Mouse (Mus musculus) megakaryocyte, embryonic 14.5 days (primary cell): ENCODE measurements around the gene Swi5. TPM values are rescaled to one million over a fixed set of nuclear protein-coding genes. Genes with fewer than 3 reads are reported as not detected.

Experiments
- H3K27me3 ChIP-seq: replicated peaks from 2 replicates; pipeline ENCODE3; 2012; ENCODE audit warnings: inconsistent platforms
- H3K36me3 ChIP-seq: replicated peaks from 2 replicates; pipeline ENCODE3; 2012; ENCODE audit warnings: low read length, inconsistent platforms, mixed read lengths
- H3K4me1 ChIP-seq: 2 replicates; pipeline ENCODE4 v1.6.1; 2012; ENCODE audit warnings: inconsistent platforms
- H3K4me3 ChIP-seq: replicated peaks from 2 replicates; pipeline ENCODE3; 2012; ENCODE audit warnings: moderate library complexity, mild to moderate bottlenecking, inconsistent platforms
- H3K9me3 ChIP-seq: 2 replicates; pipeline ENCODE4 v1.6.1; 2012; ENCODE audit warnings: inconsistent platforms
- FLI1 ChIP-seq: IDR thresholded peaks from 2 replicates; pipeline ENCODE4 v1.6.1; 2012; ENCODE audit warnings: low read length, inconsistent platforms, mixed read lengths
- GATA1 ChIP-seq: IDR thresholded peaks from 3 replicates; pipeline ENCODE4 v1.6.1; 2012; ENCODE audit warnings: mixed read lengths, low read length, inconsistent platforms, borderline replicate concordance
- polyA plus RNA-seq: library from polyadenylated mRNA; stranded (reverse); fragments of >175 nt; gene quantifications from 2 replicates; pipeline ENCODE4 v1.2.3, GENCODE M21; 2012; ENCODE audit warnings: low replicate concordance; ENCODE audit not compliant: insufficient read depth

Swi5 gene
- polyA plus RNA-seq, 1 experiment: 652 TPM

GRCm38 (mm10) chr2:32311443-32312317, 23.8 kb upstream of the Swi5 start:
- TF ChIP-seq FLI1 (no peak), GATA1 (no peak)
- Histone ChIP-seq H3K27me3 (peaks cover 31% of the 10 kb centered on the region), H3K36me3 (peaks cover 41% of the 10 kb centered on the region)

GRCm38 (mm10) chr2:32310096-32310845, 22.4 kb upstream of the Swi5 start:
- Histone ChIP-seq H3K9me3 (no peaks in the 10 kb centered on the region), H3K4me1 (peaks cover 59% of the 10 kb centered on the region), H3K27me3 (peaks cover 20% of the 10 kb centered on the region), H3K36me3 (peaks cover 55% of the 10 kb centered on the region), H3K4me3 (peak overlapping the region; percentile 86)
- TF ChIP-seq FLI1 (no peak), GATA1 (no peak)

More at GRCm38 (mm10) chr2:32311443-32312317, 23.8 kb upstream of the Swi5 start:
- H3K9me3 ChIP-seq: no peaks in the 10 kb centered on the region
- peak overlapping the region; percentile 94 for H3K4me3 ChIP-seq
- H3K4me1 ChIP-seq: peaks cover 64% of the 10 kb centered on the region

GRCm38 (mm10) chr2:32308870-32309568, 21.1 kb upstream of the Swi5 start:
- Histone ChIP-seq H3K9me3 (no peaks in the 10 kb centered on the region), H3K27me3 (peaks cover 14% of the 10 kb centered on the region), H3K4me3 (no peak overlapping the region), H3K4me1 (peaks cover 54% of the 10 kb centered on the region), H3K36me3 (peaks cover 67% of the 10 kb centered on the region)
- no peak for TF ChIP-seq FLI1
- TF ChIP-seq GATA1: no peak

- Histone ChIP-seq H3K9me3 (no peaks in the 10 kb centered on the region), H3K4me3 (no peak overlapping the region), H3K27me3 (peaks cover 10% of the 10 kb centered on the region), H3K36me3 (peaks cover 76% of the 10 kb centered on the region), H3K4me1 (peaks cover 56% of the 10 kb centered on the region)
- TF ChIP-seq FLI1: no peak
- no peak for TF ChIP-seq GATA1
These were observed 20.3 kb upstream of the Swi5 start for GRCm38 (mm10) chr2:32307941-32308760.

GRCm38 (mm10) chr2:32307247-32307798, 19.4 kb upstream of the Swi5 start:
- Histone ChIP-seq H3K4me3 (no peak overlapping the region), H3K27me3 (peaks cover 2% of the 10 kb centered on the region), H3K4me1 (peaks cover 48% of the 10 kb centered on the region), H3K36me3 (peaks cover 84% of the 10 kb centered on the region), H3K9me3 (no peaks in the 10 kb centered on the region)
- TF ChIP-seq GATA1 (no peak), FLI1 (no peak)

- no peaks in the 10 kb centered on the region for H3K27me3 ChIP-seq
- H3K4me1 ChIP-seq: peaks cover 37% of the 10 kb centered on the region
- H3K4me3 ChIP-seq: no peak overlapping the region
- H3K36me3 ChIP-seq: peaks cover 96% of the 10 kb centered on the region
- no peaks in the 10 kb centered on the region for H3K9me3 ChIP-seq
- TF ChIP-seq FLI1 (no peak), GATA1 (no peak)
These were observed 18.3 kb upstream of the Swi5 start for GRCm38 (mm10) chr2:32306176-32306575.

- no peaks in the 10 kb centered on the region for H3K27me3 ChIP-seq
- peaks cover 100% of the 10 kb centered on the region for H3K36me3 ChIP-seq
These were observed 17.8 kb upstream of the Swi5 start for GRCm38 (mm10) chr2:32305668-32306067.

GRCm38 (mm10) chr2:32304145-32304832, 16.4 kb upstream of the Swi5 start:
- TF ChIP-seq FLI1 (no peak), GATA1 (no peak)
- H3K27me3 ChIP-seq: no peaks in the 10 kb centered on the region
- H3K36me3 ChIP-seq: peaks cover 99% of the 10 kb centered on the region
- H3K9me3 ChIP-seq: no peaks in the 10 kb centered on the region
- peaks cover 18% of the 10 kb centered on the region for H3K4me1 ChIP-seq
- H3K4me3 ChIP-seq: no peak overlapping the region

More at GRCm38 (mm10) chr2:32305668-32306067, 17.8 kb upstream of the Swi5 start:
- Histone ChIP-seq H3K4me1 (peaks cover 32% of the 10 kb centered on the region), H3K4me3 (no peak overlapping the region), H3K9me3 (no peaks in the 10 kb centered on the region)
- TF ChIP-seq GATA1: no peak
- no peak for TF ChIP-seq FLI1
